Mouse (Mus musculus) c-Kit-positive CD71-negative TER-119-negative erythroid progenitor cells, embryonic 14.5 days (primary cell): ENCODE results near the gene S100a5.

Experiments
- DNase-seq: peaks from one replicate; pipeline ENCODE4 v3.0.0-alpha.2; 2013; ENCODE audit warnings: low read depth

S100a5 gene

GRCm38 (mm10) chr3:90608223-90608622, at the start of gene S100a5:
TSS of gene S100a5 (plus strand) at chr3:90608523.
- DNase-seq: no peak

GRCm38 (mm10) chr3:90560008-90560628, 48.2 kb upstream of the S100a5 start, which contains the start of gene S100a3:
TSS of gene S100a3 (plus strand) at chr3:90560578.
- no peak for DNase-seq

- DNase-seq: no peak
Observed at GRCm38 (mm10) chr3:90574691-90575090, 33.6 kb upstream of the S100a5 start.

- DNase-seq: no peak
Observed at GRCm38 (mm10) chr3:90575320-90575719, 33.0 kb upstream of the S100a5 start.

GRCm38 (mm10) chr3:90576351-90577001, 31.8 kb upstream of the S100a5 start:
- no peak for DNase-seq

- DNase-seq: no peak
Observed at GRCm38 (mm10) chr3:90579433-90579832, 28.9 kb upstream of the S100a5 start.

GRCm38 (mm10) chr3:90581141-90581540, 27.2 kb upstream of the S100a5 start:
- DNase-seq: no peak

GRCm38 (mm10) chr3:90582156-90582555, 26.2 kb upstream of the S100a5 start:
- DNase-seq: no peak

GRCm38 (mm10) chr3:90582556-90582955, 25.8 kb upstream of the S100a5 start:
- DNase-seq: no peak

GRCm38 (mm10) chr3:90583893-90584292, 24.4 kb upstream of the S100a5 start:
- no peak for DNase-seq

- DNase-seq: no peak
Observed at GRCm38 (mm10) chr3:90585595-90585994, 22.7 kb upstream of the S100a5 start.

- no peak for DNase-seq
Observed at GRCm38 (mm10) chr3:90586016-90586643, 22.2 kb upstream of the S100a5 start.

GRCm38 (mm10) chr3:90586906-90587305, 21.4 kb upstream of the S100a5 start:
- DNase-seq: peak; percentile 83

GRCm38 (mm10) chr3:90587361-90588101, 20.8 kb upstream of the S100a5 start:
- DNase-seq: no peak

GRCm38 (mm10) chr3:90589390-90589789, 18.9 kb upstream of the S100a5 start:
- no peak for DNase-seq

- no peak for DNase-seq
Observed at GRCm38 (mm10) chr3:90589947-90590346, 18.4 kb upstream of the S100a5 start, which contains the start of gene S100a2. TSS of gene S100a2 (plus strand) at chr3:90590247.

- no peak for DNase-seq
Observed at GRCm38 (mm10) chr3:90594466-90594865, 13.9 kb upstream of the S100a5 start.

GRCm38 (mm10) chr3:90595556-90595955, 12.8 kb upstream of the S100a5 start:
- DNase-seq: no peak

GRCm38 (mm10) chr3:90596810-90597209, 11.5 kb upstream of the S100a5 start:
- no peak for DNase-seq

GRCm38 (mm10) chr3:90597736-90598135, 10.6 kb upstream of the S100a5 start:
- no peak for DNase-seq

- DNase-seq: no peak
Observed at GRCm38 (mm10) chr3:90598212-90598611, 10.1 kb upstream of the S100a5 start.

- no peak for DNase-seq
Observed at GRCm38 (mm10) chr3:90599401-90599800, 8.9 kb upstream of the S100a5 start.

- no peak for DNase-seq
Observed at GRCm38 (mm10) chr3:90600036-90600435, 8.3 kb upstream of the S100a5 start.
